Mouse (Mus musculus) kidney, embryonic 16.5 days (tissue): ENCODE results near the gene Hps4. TPM values are rescaled to one million over a fixed set of nuclear protein-coding genes. Genes with fewer than 3 reads are reported as not detected.

Experiments used
- ATAC-seq: fragments of 200-750 bp; cut with Nextera tagmentation; 2 replicates; pipeline ENCODE4 v1.8.0; 2017; ENCODE audit warnings: moderate TSS enrichment; ENCODE audit not compliant: low FRiP score, low TSS enrichment
- H3K27ac ChIP-seq: fragments of 300-500 bp; sonication (generic); 2 replicates; pipeline ENCODE4 v1.5.1; 2014; ENCODE audit warnings: low read length
- H3K27me3 ChIP-seq: fragments of 300-500 bp; sonication (generic); 2 replicates; pipeline ENCODE4 v1.6.1; 2014; ENCODE audit warnings: low read length, control low read depth, mixed read lengths; ENCODE audit not compliant: insufficient read depth
- H3K36me3 ChIP-seq: fragments of 300-500 bp; sonication (generic); 2 replicates; pipeline ENCODE4 v1.6.1; 2014; ENCODE audit warnings: low read length, control low read depth, mixed read lengths; ENCODE audit not compliant: insufficient read depth
- H3K4me1 ChIP-seq: fragments of 300-500 bp; sonication (generic); 2 replicates; pipeline ENCODE4 v1.6.1; 2014; ENCODE audit warnings: low read length, control low read depth, mixed read lengths; ENCODE audit not compliant: insufficient read depth
- H3K4me2 ChIP-seq: fragments of 300-500 bp; sonication (generic); replicated peaks from 2 replicates; pipeline ENCODE4 v1.6.1; 2014; ENCODE audit warnings: low read depth, low read length
- H3K4me3 ChIP-seq: fragments of 300-500 bp; sonication (generic); 2 replicates; pipeline ENCODE4 v1.5.1; 2014; ENCODE audit warnings: mild to moderate bottlenecking, low read length
- H3K9ac ChIP-seq: fragments of 300-500 bp; sonication (generic); replicated peaks from 2 replicates; pipeline ENCODE4 v1.6.1; 2014; ENCODE audit warnings: low read length
- H3K9me3 ChIP-seq: fragments of 300-500 bp; sonication (generic); 2 replicates; pipeline ENCODE4 v1.6.1; 2016; ENCODE audit warnings: low read length, control low read depth
- WGBS: fragments of 180-500 bp; shearing (Covaris S2); extraction: QIAGEN DNeasy Blood & Tissue Kit; methylation state at CpG from one replicate; pipeline ENCODE4 v1.1.7; 2014; 5-methylcytosine and 5-hydroxymethylcytosine counted together
- polyA plus RNA-seq: library from polyadenylated mRNA; unstranded; fragments of >200 nt; fragmentation: Nextera tagmentation; extraction: Ambion mirVana; gene quantifications from 2 replicates; pipeline ENCODE4 v1.2.1, GENCODE M21; 2015

Gene Hps4
- polyA plus RNA-seq, 1 experiment from 2014 or later: 36.8 TPM

DNA sequence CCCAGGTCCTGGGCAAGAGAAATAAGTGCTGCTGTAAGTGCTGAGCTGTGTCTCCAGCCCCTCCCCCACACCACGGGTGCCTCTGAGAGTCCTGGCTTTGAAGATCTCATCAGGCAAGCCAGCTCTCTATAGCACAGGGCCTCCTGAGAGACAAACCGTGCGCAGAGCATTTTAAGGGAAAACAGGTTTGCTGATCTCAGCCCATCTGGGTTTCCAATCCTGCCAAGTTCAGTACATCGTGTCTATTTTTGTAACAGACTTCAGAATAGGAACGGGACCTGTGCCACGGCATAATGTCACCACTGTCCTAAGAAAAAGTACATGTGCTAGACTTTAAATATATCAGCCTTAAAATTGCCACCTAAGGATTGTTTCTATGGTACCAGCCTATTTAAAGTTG is 21.9 kb upstream of the Hps4 start:
- Histone ChIP-seq H3K4me2 (no peak overlapping the region), H3K9me3 (no peaks in the 10 kb centered on the region), H3K27ac (no peak overlapping the region), H3K27me3 (no peaks in the 10 kb centered on the region), H3K4me1 (peaks cover 20% of the 10 kb centered on the region), H3K4me3 (no peak overlapping the region), H3K9ac (no peak overlapping the region), H3K36me3 (no peaks in the 10 kb centered on the region)
- 71% methylated on average over 6 of the region's 6 CpGs for WGBS
- ATAC-seq: no peak

DNA sequence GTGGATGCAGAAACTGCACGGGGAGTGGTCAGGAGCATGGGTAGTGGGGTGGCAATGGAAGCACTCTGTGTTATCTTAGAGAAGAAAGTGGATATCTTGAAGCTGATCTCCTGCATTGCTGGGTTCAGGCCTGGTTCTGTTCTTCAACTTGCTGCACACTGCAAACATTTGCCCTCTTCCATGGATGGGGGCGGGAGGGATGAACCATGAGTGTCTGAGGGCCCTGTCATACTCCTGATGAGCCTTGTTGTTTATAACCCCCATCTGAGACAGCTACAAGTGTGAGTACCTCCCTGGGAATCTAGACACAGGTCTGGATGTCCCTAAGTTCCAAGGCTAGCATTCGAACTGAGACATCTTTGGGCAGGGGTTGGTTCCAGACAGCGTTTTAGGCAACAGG is 21.5 kb upstream of the Hps4 start:
- Histone ChIP-seq H3K9ac (no peak overlapping the region), H3K36me3 (no peaks in the 10 kb centered on the region), H3K27me3 (no peaks in the 10 kb centered on the region), H3K4me3 (no peak overlapping the region), H3K27ac (no peak overlapping the region), H3K4me2 (no peak overlapping the region), H3K9me3 (no peaks in the 10 kb centered on the region), H3K4me1 (peaks cover 20% of the 10 kb centered on the region)
- ATAC-seq: no peak
- 82% methylated on average over 4 of the region's 4 CpGs for WGBS

DNA sequence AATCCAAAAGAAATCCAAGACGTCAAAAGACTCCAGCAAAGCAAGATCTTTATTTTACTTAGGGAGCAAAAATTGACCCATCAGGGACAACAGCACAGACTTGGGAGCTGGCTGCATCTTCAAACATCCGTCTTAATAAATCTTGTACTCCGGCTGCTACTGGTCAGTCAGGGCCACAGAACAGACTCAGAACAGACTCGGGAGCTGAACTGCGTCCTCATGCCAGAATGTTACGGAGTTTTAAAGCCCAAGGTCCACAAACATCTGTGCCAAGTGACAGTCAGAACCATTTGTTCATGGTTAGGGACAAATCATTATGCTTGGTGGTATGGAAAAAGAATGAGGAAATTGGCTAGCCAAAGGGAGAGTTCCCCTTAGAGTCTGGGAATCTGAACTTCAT is 19.6 kb upstream of the Hps4 start:
- H3K36me3 ChIP-seq: no peaks in the 10 kb centered on the region; the same call in 1 of the 2 replicates
- no peaks in the 10 kb centered on the region for H3K27me3 ChIP-seq
- no peak overlapping the region for H3K27ac ChIP-seq
- ATAC-seq: no peak
- H3K9me3 ChIP-seq: no peaks in the 10 kb centered on the region
- no peak overlapping the region for H3K9ac ChIP-seq
- peaks cover 23% of the 10 kb centered on the region for H3K4me1 ChIP-seq
- H3K4me3 ChIP-seq: no peak overlapping the region
- 83% methylated on average over 6 of the region's 6 CpGs for WGBS
- no peak overlapping the region for H3K4me2 ChIP-seq

GRCm38 (mm10) chr5:112324637-112325545 is 18.0 kb upstream of the Hps4 start:
- Histone ChIP-seq H3K36me3 (peaks cover 13% of the 10 kb centered on the region), H3K27me3 (no peaks in the 10 kb centered on the region), H3K4me1 (peaks cover 23% of the 10 kb centered on the region), H3K27ac (peak overlapping the region; percentile 88), H3K9me3 (no peaks in the 10 kb centered on the region), H3K4me2 (peak overlapping the region; percentile 74), H3K4me3 (peak overlapping the region; percentile 96), H3K9ac (peak overlapping the region; percentile 42)
- ATAC-seq: peak; percentile 86
- 16% methylated on average over 24 of the region's 24 CpGs for WGBS

DNA sequence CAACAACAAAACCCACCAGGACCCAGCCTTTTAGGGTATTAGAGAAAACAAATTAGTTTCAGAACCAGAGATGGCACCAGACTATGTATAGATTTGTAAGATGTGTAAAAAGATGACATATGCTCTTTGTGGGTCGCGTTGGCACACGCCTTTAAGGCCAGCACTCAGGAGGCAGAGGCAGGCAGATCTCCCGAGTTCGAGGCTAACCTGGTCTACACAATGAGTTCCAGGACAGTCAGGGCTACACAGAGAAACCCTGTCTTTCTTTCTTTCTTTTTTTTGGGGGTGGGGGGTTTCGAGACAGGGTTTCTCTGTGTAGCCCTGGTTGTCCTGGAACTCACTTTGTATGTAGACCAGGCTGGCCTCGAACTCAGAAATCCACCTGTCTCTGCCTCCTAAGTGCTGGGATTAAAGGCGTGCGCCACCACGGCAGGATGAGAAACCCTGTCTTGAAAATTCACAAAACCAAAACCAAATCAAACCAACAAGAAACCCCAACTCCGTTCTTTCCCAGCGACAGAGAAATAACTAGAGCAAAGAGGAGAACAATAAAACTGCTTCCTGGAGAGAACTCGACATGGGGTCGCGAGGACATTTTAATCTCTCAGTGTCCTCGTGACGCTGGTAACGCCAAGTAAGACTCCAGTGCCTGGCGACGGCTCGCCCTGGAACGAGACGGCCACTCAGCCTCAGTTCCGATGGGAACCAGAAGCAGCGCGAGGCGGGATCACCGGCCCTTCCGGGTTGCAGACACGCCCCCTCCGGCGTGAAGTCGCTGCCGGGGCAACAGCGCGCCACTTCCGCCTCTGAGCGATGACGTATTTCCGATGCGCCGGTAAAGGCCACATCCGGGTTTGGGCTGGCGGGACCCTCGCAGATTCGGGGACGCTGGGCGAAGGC is 17.1 kb upstream of the Hps4 start, which contains the start of gene Tfip11:
Gene Tfip11 (plus strand): TSS at position 813 of the 900 bp plus-strand sequence.
- H3K9me3 ChIP-seq: no peaks in the 10 kb centered on the region
- H3K4me3 ChIP-seq: peak within 1 kb of the TSS; percentile 96
- 7% methylated on average over 48 of the region's 48 CpGs for WGBS
- H3K27me3 ChIP-seq: no peaks in the 10 kb centered on the region
- H3K4me1 ChIP-seq: peaks cover 23% of the 10 kb centered on the region
- peak within 1 kb of the TSS; percentile 74 for H3K4me2 ChIP-seq
- H3K9ac ChIP-seq: peak within 1 kb of the TSS; percentile 83
- ATAC-seq: peak; percentile 86
- peak within 1 kb of the TSS; percentile 88 for H3K27ac ChIP-seq
- H3K36me3 ChIP-seq: peaks cover 22% of the 10 kb centered on the region

DNA sequence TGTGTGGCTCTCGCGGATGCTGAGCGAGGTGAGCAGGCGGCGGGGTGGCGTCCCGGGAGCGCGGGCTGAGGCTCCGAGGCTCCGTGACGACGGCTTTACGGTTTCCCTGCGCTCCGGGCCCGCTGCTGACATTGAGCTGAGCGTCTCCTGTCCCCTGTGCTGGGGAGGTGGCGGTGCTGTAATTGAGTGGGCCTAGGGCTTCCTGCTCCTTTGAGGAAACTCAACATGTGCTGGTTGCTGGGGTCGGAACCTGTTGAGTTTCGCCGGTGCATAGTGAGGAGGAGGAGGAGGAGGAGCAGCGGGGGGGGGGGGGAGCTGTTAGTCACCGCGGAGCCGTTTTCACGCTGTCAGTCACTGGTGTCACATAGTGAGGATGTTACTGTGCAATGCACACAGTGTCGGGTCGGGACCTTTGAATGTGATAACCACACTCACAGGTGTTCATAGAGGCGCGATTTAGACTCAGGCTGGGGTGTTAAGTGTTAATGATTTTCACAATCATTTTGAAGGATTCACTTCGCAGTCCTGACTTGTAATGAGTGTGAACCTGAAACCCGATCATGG is 16.4 kb upstream of the Hps4 start:
- ATAC-seq: peak; percentile 56; the same call in 1 of the 2 replicates
- Histone ChIP-seq H3K9ac (peak overlapping the region; percentile 83), H3K4me3 (peak overlapping the region; percentile 96), H3K4me1 (peaks cover 23% of the 10 kb centered on the region), H3K9me3 (no peaks in the 10 kb centered on the region), H3K36me3 (peaks cover 28% of the 10 kb centered on the region), H3K27ac (no peak overlapping the region), H3K27me3 (no peaks in the 10 kb centered on the region), H3K4me2 (peak overlapping the region; percentile 70)
- WGBS: 1% methylated on average over 33 of the region's 33 CpGs

GRCm38 (mm10) chr5:112327854-112328253 is 15.0 kb upstream of the Hps4 start:
- Histone ChIP-seq H3K4me2 (no peak overlapping the region), H3K27me3 (no peaks in the 10 kb centered on the region), H3K9ac (no peak overlapping the region), H3K4me3 (no peak overlapping the region), H3K36me3 (peaks cover 40% of the 10 kb centered on the region), H3K9me3 (no peaks in the 10 kb centered on the region), H3K4me1 (peaks cover 23% of the 10 kb centered on the region), H3K27ac (no peak overlapping the region)
- 95% methylated on average over 15 of the region's 15 CpGs for WGBS
- ATAC-seq: no peak

DNA sequence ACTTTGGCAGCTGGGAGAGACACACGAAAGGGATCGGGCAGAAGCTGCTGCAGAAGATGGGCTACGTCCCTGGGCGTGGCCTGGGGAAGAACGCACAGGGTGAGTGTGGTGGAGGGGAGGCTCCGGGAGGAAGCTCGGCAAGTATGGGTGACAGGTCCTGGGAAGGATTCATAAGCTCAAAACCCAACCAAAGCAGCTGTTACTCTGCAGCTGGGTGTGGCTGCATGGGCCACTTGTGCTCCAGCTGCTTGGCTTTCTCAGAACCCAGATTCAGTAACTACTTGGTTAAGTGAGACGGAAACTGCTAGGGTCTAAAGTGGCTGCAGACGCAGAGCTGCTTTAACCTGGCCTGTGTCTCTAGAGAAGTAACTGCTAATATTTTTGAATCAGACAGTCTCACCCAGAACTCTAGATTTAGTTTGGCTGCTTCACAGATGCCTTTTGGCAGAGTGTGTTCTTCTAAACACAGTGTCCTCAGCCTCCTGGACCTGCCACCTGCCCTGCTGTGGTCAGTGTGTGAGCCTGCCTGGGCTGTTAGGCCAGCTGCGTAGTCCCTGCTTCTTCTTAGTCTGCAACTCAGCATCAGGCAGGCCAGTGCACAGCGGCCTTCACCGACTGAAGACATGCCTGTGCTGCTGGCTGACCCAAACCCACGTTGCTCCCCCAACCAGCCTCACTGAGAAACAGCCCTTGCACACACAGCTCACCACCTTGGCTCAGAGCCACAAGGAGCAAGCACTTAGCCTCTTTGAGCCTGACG is 12.9 kb upstream of the Hps4 start:
- H3K36me3 ChIP-seq: peaks cover 62% of the 10 kb centered on the region
- peaks cover 17% of the 10 kb centered on the region for H3K4me1 ChIP-seq
- H3K9me3 ChIP-seq: no peaks in the 10 kb centered on the region
- no peaks in the 10 kb centered on the region for H3K27me3 ChIP-seq
- no peak for ATAC-seq
- no peak overlapping the region for H3K4me3 ChIP-seq
- H3K4me2 ChIP-seq: no peak overlapping the region
- H3K27ac ChIP-seq: no peak overlapping the region
- WGBS: 93% methylated on average over 14 of the region's 14 CpGs
- no peak overlapping the region for H3K9ac ChIP-seq

GRCm38 (mm10) chr5:112335473-112335872 is 7.4 kb upstream of the Hps4 start:
- Histone ChIP-seq H3K27me3 (no peaks in the 10 kb centered on the region), H3K4me1 (no peaks in the 10 kb centered on the region), H3K9ac (no peak overlapping the region), H3K9me3 (no peaks in the 10 kb centered on the region), H3K27ac (no peak overlapping the region), H3K36me3 (peaks cover 86% of the 10 kb centered on the region), H3K4me3 (no peak overlapping the region), H3K4me2 (no peak overlapping the region)
- no peak for ATAC-seq
- WGBS: 22% methylated on average over 2 of the region's 2 CpGs
